Mouse (Mus musculus): Measurements from ENCODE around the gene Ldlrad3. TPM values are rescaled to one million over a fixed set of nuclear protein-coding genes. Genes with fewer than 3 reads are reported as not detected.

The Ldlrad3 gene
- polyA plus RNA-seq, 1 experiment from 2014 or later, result 14.6 TPM

- Histone ChIP-seq H3K4me3 (ENCODE audit: low read depth, low read length) (no peak overlapping the region), H3K9ac (replicated peaks; ENCODE audit: low read depth) (no peak overlapping the region), H3K27me3 (replicated peaks; ENCODE audit: insufficient read depth, low read length) (no peaks in the 10 kb centered on the region), H3K27ac (ENCODE audit: low read length) (no peak overlapping the region), H3K4me2 (replicated peaks; ENCODE audit: low read depth, low read length) (no peak overlapping the region), H3K36me3 (ENCODE audit: insufficient read depth, low read length) (no peaks in the 10 kb centered on the region), H3K9me3 (ENCODE audit: low read length) (no peaks in the 10 kb centered on the region), H3K4me1 (ENCODE audit: insufficient read depth, low read depth, low read length) (peaks cover 10% of the 10 kb centered on the region; the same call in 1 of the 2 replicates)
- WGBS, result 81% methylated on average over 3 of the region's 3 CpGs
- TF ChIP-seq CTCF (IDR thresholded peaks at IDR 0.05), result no peak
- no peak for ATAC-seq
- no peak for DNase-seq (ENCODE audit: low spot score)
These were observed 28.6 kb downstream of the Ldlrad3 start for GRCm38 (mm10) chr2:102157555-102157954.

GRCm38 (mm10) chr2:102157010-102157409, 29.2 kb downstream of the Ldlrad3 start:
- Histone ChIP-seq H3K9ac (replicated peaks; ENCODE audit: low read depth) (no peak overlapping the region), H3K36me3 (ENCODE audit: insufficient read depth, low read length) (no peaks in the 10 kb centered on the region), H3K27me3 (replicated peaks; ENCODE audit: insufficient read depth, low read length) (no peaks in the 10 kb centered on the region), H3K4me2 (replicated peaks; ENCODE audit: low read depth, low read length) (no peak overlapping the region), H3K4me1 (ENCODE audit: insufficient read depth, low read depth, low read length) (peaks cover 10% of the 10 kb centered on the region; the same call in 1 of the 2 replicates), H3K27ac (ENCODE audit: low read length) (no peak overlapping the region), H3K4me3 (ENCODE audit: low read depth, low read length) (no peak overlapping the region), H3K9me3 (ENCODE audit: low read length) (no peaks in the 10 kb centered on the region)
- no peak for DNase-seq (ENCODE audit: low spot score)
- 55% methylated on average over 9 of the region's 9 CpGs for WGBS
- TF ChIP-seq EP300 (IDR thresholded peaks at IDR 0.05) (no peak), CTCF (IDR thresholded peaks at IDR 0.05) (no peak)
- ATAC-seq, result 0 out of 2 replicates have a peak, but pooled peaks have one; percentile 14

GRCm38 (mm10) chr2:102156460-102156859, 29.7 kb downstream of the Ldlrad3 start:
- Histone ChIP-seq H3K4me1 (ENCODE audit: insufficient read depth, low read depth, low read length) (peaks cover 10% of the 10 kb centered on the region; the same call in 1 of the 2 replicates), H3K27me3 (replicated peaks; ENCODE audit: insufficient read depth, low read length) (no peaks in the 10 kb centered on the region), H3K4me3 (ENCODE audit: low read depth, low read length) (no peak overlapping the region), H3K27ac (ENCODE audit: low read length) (no peak overlapping the region), H3K4me2 (replicated peaks; ENCODE audit: low read depth, low read length) (no peak overlapping the region), H3K36me3 (ENCODE audit: insufficient read depth, low read length) (no peaks in the 10 kb centered on the region), H3K9me3 (ENCODE audit: low read length) (no peaks in the 10 kb centered on the region), H3K9ac (replicated peaks; ENCODE audit: low read depth) (no peak overlapping the region)
- WGBS, result 34% methylated on average over 9 of the region's 9 CpGs
- no peak for DNase-seq (ENCODE audit: low spot score)
- TF ChIP-seq EP300 (IDR thresholded peaks at IDR 0.05) (no peak), CTCF (IDR thresholded peaks at IDR 0.05) (no peak)
- ATAC-seq, result no peak

GRCm38 (mm10) chr2:102155306-102156015, 30.7 kb downstream of the Ldlrad3 start:
- TF ChIP-seq EP300 (IDR thresholded peaks at IDR 0.05), result no peak
- TF ChIP-seq CTCF (IDR thresholded peaks at IDR 0.05), result no peak
- peaks cover 10% of the 10 kb centered on the region; the same call in 1 of the 2 replicates for H3K4me1 ChIP-seq (ENCODE audit: insufficient read depth, low read depth, low read length)

GRCm38 (mm10) chr2:102154771-102155211, 31.4 kb downstream of the Ldlrad3 start:
- H3K27me3 ChIP-seq (replicated peaks; ENCODE audit: insufficient read depth, low read length), result no peaks in the 10 kb centered on the region
- H3K9ac ChIP-seq (replicated peaks; ENCODE audit: low read depth), result no peak overlapping the region
- H3K4me3 ChIP-seq (ENCODE audit: low read depth, low read length), result no peak overlapping the region
- DNase-seq (ENCODE audit: low spot score) (peak; percentile 89), ATAC-seq (peak; percentile 71)
- no peak for TF ChIP-seq CTCF (IDR thresholded peaks at IDR 0.05)
- TF ChIP-seq EP300 (IDR thresholded peaks at IDR 0.05), result peak; percentile 74
- H3K36me3 ChIP-seq (ENCODE audit: insufficient read depth, low read length), result no peaks in the 10 kb centered on the region
- H3K4me2 ChIP-seq (replicated peaks; ENCODE audit: low read depth, low read length), result no peak overlapping the region; the same call in 1 of the 2 replicates
- H3K9me3 ChIP-seq (ENCODE audit: low read length), result no peaks in the 10 kb centered on the region
- 0 out of 2 replicates have a peak overlapping the region, but pooled peaks have one; percentile 38 for H3K27ac ChIP-seq (ENCODE audit: low read length)
- WGBS, result 8% methylated on average over 6 of the region's 6 CpGs
- H3K4me1 ChIP-seq (ENCODE audit: insufficient read depth, low read depth, low read length), result peaks cover 10% of the 10 kb centered on the region; the same call in 1 of the 2 replicates

More at GRCm38 (mm10) chr2:102155306-102156015, 30.7 kb downstream of the Ldlrad3 start:
- H3K27me3 ChIP-seq (replicated peaks; ENCODE audit: insufficient read depth, low read length), result no peaks in the 10 kb centered on the region
- peak overlapping the region; percentile 38; the same call in 1 of the 2 replicates for H3K27ac ChIP-seq (ENCODE audit: low read length)
- ATAC-seq, result no peak
- no peak overlapping the region for H3K4me3 ChIP-seq (ENCODE audit: low read depth, low read length)
- 37% methylated on average over 5 of the region's 5 CpGs for WGBS
- no peaks in the 10 kb centered on the region for H3K9me3 ChIP-seq (ENCODE audit: low read length)
- DNase-seq (ENCODE audit: low spot score), result no peak
- no peaks in the 10 kb centered on the region for H3K36me3 ChIP-seq (ENCODE audit: insufficient read depth, low read length)
- no peak overlapping the region for H3K4me2 ChIP-seq (replicated peaks; ENCODE audit: low read depth, low read length)
- no peak overlapping the region for H3K9ac ChIP-seq (replicated peaks; ENCODE audit: low read depth)

GRCm38 (mm10) chr2:102154328-102154727, 31.9 kb downstream of the Ldlrad3 start:
- H3K9ac ChIP-seq (replicated peaks; ENCODE audit: low read depth), result no peak overlapping the region
- no peaks in the 10 kb centered on the region for H3K36me3 ChIP-seq (ENCODE audit: insufficient read depth, low read length)
- ATAC-seq (no peak), DNase-seq (ENCODE audit: low spot score) (no peak)
- H3K27me3 ChIP-seq (replicated peaks; ENCODE audit: insufficient read depth, low read length), result no peaks in the 10 kb centered on the region
- 31% methylated on average over 4 of the region's 4 CpGs for WGBS
- H3K27ac ChIP-seq (ENCODE audit: low read length), result no peak overlapping the region
- peaks cover 10% of the 10 kb centered on the region; the same call in 1 of the 2 replicates for H3K4me1 ChIP-seq (ENCODE audit: insufficient read depth, low read depth, low read length)
- no peak overlapping the region for H3K4me3 ChIP-seq (ENCODE audit: low read depth, low read length)
- TF ChIP-seq EP300 (IDR thresholded peaks at IDR 0.05) (no peak), CTCF (IDR thresholded peaks at IDR 0.05) (no peak)
- H3K9me3 ChIP-seq (ENCODE audit: low read length), result no peaks in the 10 kb centered on the region
- H3K4me2 ChIP-seq (replicated peaks; ENCODE audit: low read depth, low read length), result no peak overlapping the region; the same call in 1 of the 2 replicates
